Mouse (Mus musculus) layer of hippocampus, adult 2 months (tissue): ENCODE measurements around the gene Atp13a2. TPM values are rescaled to one million over a fixed set of nuclear protein-coding genes. Genes with fewer than 3 reads are reported as not detected.
A peak's percentile ranks its signal among the peaks of the same experiment; 100 is the strongest.

Experiments used
- DNase-seq, 2 experiments: peaks; one replicate each; pipeline ENCODE4 v3.0.0; 2022; ENCODE audit warnings: low spot score in 2 of 2
- H3K27ac ChIP-seq: fragments of 200-600 bp; 2 replicates; pipeline ENCODE4 v1.8.1; 2022
- H3K4me3 ChIP-seq: fragments of 200-600 bp; 2 replicates; pipeline ENCODE4 v1.8.1; 2022; ENCODE audit warnings: mild to moderate bottlenecking
- CTCF ChIP-seq: fragments of 200-600 bp; conservative IDR thresholded peaks from 2 replicates; pipeline ENCODE4 v1.8.1; 2022; ENCODE audit warnings: antibody characterized with exemption, mild to moderate bottlenecking, moderate library complexity
- total RNA-seq, 2 experiments: library from RNA; stranded (reverse); gene quantifications; 2 replicates each; pipeline ENCODE4 v1.2.3; 2021

Atp13a2 gene
- total RNA-seq, 2 experiments from 2014 or later, result 155 to 162 TPM

DNA sequence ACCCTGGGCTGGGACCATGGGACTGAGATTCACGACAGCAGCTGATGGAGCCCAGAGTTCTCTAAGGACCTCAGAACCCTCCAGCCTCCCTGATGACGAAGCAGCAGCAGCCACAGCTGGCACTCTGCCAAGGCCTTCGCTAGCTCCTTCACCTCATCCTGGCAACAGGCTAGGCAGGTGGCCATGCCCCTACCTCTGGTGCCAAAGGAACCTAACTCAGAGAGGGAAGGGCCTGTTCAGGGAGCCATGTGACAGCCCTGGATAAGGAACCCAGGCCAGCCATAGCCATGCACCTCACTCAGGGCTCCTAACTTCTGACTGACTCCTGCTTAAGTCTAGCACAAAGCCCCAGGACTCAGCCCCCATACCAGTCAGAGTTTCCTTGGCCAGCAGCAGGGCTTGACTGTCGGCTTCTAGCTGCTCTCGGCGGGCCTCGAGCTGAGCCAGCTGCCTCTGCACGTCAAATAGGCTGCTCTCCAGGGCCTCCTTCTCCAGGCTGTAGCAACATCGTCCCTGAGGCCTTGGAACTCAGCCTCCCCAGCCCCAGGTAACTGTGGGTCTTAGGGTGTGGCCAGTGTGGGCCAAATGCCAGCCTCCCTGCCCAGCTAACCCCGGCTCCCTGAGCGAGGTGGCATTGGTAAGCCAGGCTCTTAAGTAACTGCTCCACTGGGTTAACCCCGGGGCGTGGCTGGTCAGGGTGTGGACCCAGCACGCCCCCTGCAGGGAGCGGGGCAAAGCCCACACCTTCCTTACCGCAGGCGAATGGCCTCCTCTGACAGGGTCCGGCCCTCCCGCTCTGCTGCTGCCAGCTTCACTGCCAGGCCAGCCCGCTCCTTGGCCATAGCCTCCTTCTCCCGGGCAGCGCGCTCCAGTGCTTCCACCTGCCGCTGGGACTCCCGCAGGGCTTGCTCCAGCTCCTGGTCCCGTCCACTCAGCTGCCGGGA lies 47.2 kb downstream of the Atp13a2 start:
- Histone ChIP-seq H3K27ac (no peak overlapping the region), H3K4me3 (no peak overlapping the region)
- peak; percentile 34 for TF ChIP-seq CTCF
- DNase-seq, result no peak

DNA sequence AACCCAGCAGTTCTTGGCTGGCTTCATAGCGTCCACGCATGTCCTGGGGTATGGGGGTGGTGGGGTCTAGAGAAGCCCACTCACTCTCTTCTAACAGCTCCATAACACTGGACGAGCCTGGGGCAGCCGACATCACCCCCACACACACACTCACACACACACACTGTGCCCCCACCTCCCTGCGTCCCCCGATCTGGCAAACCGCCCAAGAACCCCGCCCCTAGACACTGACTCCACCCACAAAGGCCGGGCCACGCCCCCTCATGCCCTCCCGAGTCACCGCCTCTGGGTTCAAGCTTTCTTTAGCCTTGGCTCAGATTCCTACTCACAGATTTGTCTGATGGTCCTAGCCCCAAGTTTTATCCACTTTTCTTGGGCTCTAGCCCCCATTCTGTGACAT lies 54.4 kb downstream of the Atp13a2 start:
- DNase-seq, result no peak
- Histone ChIP-seq H3K4me3 (no peak overlapping the region), H3K27ac (no peak overlapping the region)
- no peak for TF ChIP-seq CTCF

DNA sequence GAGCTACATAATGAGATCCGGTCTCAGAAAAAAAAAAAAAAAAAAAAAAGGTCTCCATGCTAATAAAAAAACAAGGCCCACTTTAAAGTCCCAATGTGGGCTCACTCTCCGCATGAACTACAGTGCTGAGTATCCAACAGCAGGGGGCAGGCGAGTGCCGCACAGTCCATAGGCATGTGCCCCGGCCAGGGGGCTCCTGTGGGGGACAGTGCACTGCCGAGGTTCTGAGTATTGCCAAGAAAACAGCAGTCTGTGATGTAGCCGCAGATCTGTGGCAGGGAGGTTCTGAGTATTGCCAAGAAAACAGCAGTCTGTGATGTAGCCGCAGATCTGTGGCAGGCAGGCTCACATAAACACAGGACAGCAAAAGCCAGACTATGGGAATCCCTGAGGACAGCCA lies 58.1 kb downstream of the Atp13a2 start:
- Histone ChIP-seq H3K27ac (no peak overlapping the region), H3K4me3 (no peak overlapping the region)
- peak; percentile 94 for TF ChIP-seq CTCF
- DNase-seq, result peak in 1 of 2 experiments; percentile 63

DNA sequence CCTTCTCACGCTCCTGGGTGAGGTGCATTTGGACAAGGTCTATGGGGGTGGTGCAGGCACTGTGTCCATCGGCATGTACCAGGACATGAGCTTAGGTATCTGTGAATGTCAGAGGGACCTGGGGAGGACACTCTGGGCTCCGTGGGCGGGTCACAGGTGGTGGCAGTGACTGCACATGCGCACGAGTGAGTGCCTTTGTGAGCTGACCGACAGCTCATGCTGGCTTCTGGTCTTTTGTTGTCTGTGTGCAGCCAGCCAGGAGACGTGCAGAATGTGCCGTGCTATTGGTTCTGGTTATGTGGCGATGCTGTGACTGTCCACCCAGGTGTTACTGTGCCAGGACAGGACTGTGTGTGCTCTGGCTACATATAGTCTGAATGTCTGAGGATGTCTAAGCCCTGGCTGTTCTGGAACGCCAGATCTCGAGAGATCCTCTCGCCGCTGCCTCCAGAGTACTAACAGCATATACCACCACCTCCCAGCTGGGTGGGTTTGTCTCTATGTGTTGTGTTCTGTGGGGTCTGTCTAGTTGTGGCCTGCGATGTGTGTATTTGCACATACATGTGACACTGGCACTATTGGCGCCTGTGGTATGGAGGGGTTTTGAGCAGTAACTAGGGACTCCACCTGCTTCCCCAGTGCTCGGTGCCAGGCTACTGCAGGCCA lies 62.3 kb downstream of the Atp13a2 start:
- DNase-seq, result no peak
- H3K27ac ChIP-seq, result peak overlapping the region; percentile 87
- no peak overlapping the region; the same call in 1 of the 2 replicates for H3K4me3 ChIP-seq
- TF ChIP-seq CTCF, result no peak

GRCm38 (mm10) chr4:141049476-141049835 lies 62.8 kb downstream of the Atp13a2 start:
- peak; percentile 57 to 80 for DNase-seq
- Histone ChIP-seq H3K27ac (peak overlapping the region; percentile 87), H3K4me3 (peak overlapping the region; percentile 28; the same call in 1 of the 2 replicates)
- no peak for TF ChIP-seq CTCF

GRCm38 (mm10) chr4:141052442-141052841 lies 65.8 kb downstream of the Atp13a2 start:
- Histone ChIP-seq H3K27ac (peak overlapping the region; percentile 95), H3K4me3 (peak overlapping the region; percentile 57)
- TF ChIP-seq CTCF, result no peak
- no peak for DNase-seq

GRCm38 (mm10) chr4:141053138-141053537 lies 66.5 kb downstream of the Atp13a2 start:
- Histone ChIP-seq H3K27ac (peak overlapping the region; percentile 95), H3K4me3 (peak overlapping the region; percentile 57)
- no peak for TF ChIP-seq CTCF
- DNase-seq, result no peak

- peak; percentile 78 for DNase-seq
- Histone ChIP-seq H3K27ac (peak overlapping the region; percentile 95), H3K4me3 (peak overlapping the region; percentile 57)
- no peak for TF ChIP-seq CTCF
Measured at GRCm38 (mm10) chr4:141053568-141054161, 67.0 kb downstream of the Atp13a2 start.

Other genes with a start within 250 kb of the Atp13a2 start
- gene Padi6, start 244.2 kb upstream of the Atp13a2 start, total RNA-seq, result not detected
- not detected for gene Padi4, start 212.6 kb upstream of the Atp13a2 start, total RNA-seq
- not detected for gene Padi3, start 176.2 kb upstream of the Atp13a2 start, total RNA-seq
- gene Padi1, start 141.1 kb upstream of the Atp13a2 start, total RNA-seq, result not detected
- gene Padi2, start 80.5 kb upstream of the Atp13a2 start, total RNA-seq, result 10 to 100 TPM; 20.2 to 26.5 TPM
- 100 to 1,000 TPM; 170 to 183 TPM for gene Sdhb, start 25.7 kb upstream of the Atp13a2 start, total RNA-seq
- gene Mfap2, start 23.5 kb downstream of the Atp13a2 start, total RNA-seq, result 1 to 10 TPM; 4.5 to 6.9 TPM
- 10 to 100 TPM; 83.1 to 89.8 TPM for gene Crocc, start 73.7 kb downstream of the Atp13a2 start, total RNA-seq
- 10 to 100 TPM; 41.6 to 42.2 TPM for gene Necap2, start 91.5 kb downstream of the Atp13a2 start, total RNA-seq
- not detected for gene Spata21, start 101.5 kb downstream of the Atp13a2 start, total RNA-seq
- gene Szrd1, start 152.9 kb downstream of the Atp13a2 start, total RNA-seq, result 10 to 100 TPM; 49.7 to 54.3 TPM
- 10 to 100 TPM; 21.2 to 22.8 TPM for gene Fbxo42, start 161.0 kb downstream of the Atp13a2 start, total RNA-seq
- gene Rsg1, start 227.1 kb downstream of the Atp13a2 start, total RNA-seq, result 1 to 10 TPM; 2.5 to 5.4 TPM